Mouse (Mus musculus) forebrain, embryonic 14.5 days (tissue): ENCODE results near the gene Trpm7. TPM values are rescaled to one million over a fixed set of nuclear protein-coding genes. Genes with fewer than 3 reads are reported as not detected.

Experiments used
- ATAC-seq: fragments of 200-750 bp; cut with Nextera tagmentation; 2 replicates; pipeline ENCODE4 v1.8.0; 2017; ENCODE audit warnings: mild to moderate bottlenecking, moderate library complexity
- DNase-seq: peaks from one replicate; pipeline ENCODE4 v3.0.0-alpha.2; 2015; ENCODE audit warnings: low spot score
- H3K27ac ChIP-seq: fragments of 300-500 bp; sonication (generic); 2 replicates; pipeline ENCODE4 v1.5.1; 2014; ENCODE audit warnings: low read depth, mild to moderate bottlenecking, control low read depth, low read length, moderate library complexity
- H3K27me3 ChIP-seq: fragments of 300-500 bp; sonication (generic); replicated peaks from 2 replicates; pipeline ENCODE4 v1.6.1; 2014; ENCODE audit warnings: low read length, control low read depth, mixed read lengths; ENCODE audit not compliant: control insufficient read depth, insufficient read depth
- H3K36me3 ChIP-seq: fragments of 300-500 bp; sonication (generic); 2 replicates; pipeline ENCODE4 v1.6.1; 2014; ENCODE audit warnings: low read length, control low read depth; ENCODE audit not compliant: control insufficient read depth, insufficient read depth
- H3K4me1 ChIP-seq: fragments of 300-500 bp; sonication (generic); 2 replicates; pipeline ENCODE4 v1.6.1; 2014; ENCODE audit warnings: antibody characterized with exemption, low read length, control low read depth; ENCODE audit not compliant: control insufficient read depth, insufficient read depth
- H3K4me2 ChIP-seq: fragments of 300-500 bp; sonication (generic); 2 replicates; pipeline ENCODE4 v1.6.1; 2014; ENCODE audit warnings: mild to moderate bottlenecking, control low read depth, low read length
- H3K4me3 ChIP-seq: fragments of 300-500 bp; sonication (generic); 2 replicates; pipeline ENCODE4 v1.5.1; 2014; ENCODE audit warnings: low read depth, low read length, control low read depth
- H3K9ac ChIP-seq: fragments of 300-500 bp; sonication (generic); 2 replicates; pipeline ENCODE4 v1.6.1; 2014; ENCODE audit warnings: mild to moderate bottlenecking, low read length, control low read depth, moderate library complexity
- H3K9me3 ChIP-seq: fragments of 300-500 bp; sonication (generic); replicated peaks from 2 replicates; pipeline ENCODE4 v1.6.1; 2016; ENCODE audit warnings: low read length, control low read depth, mixed read lengths; ENCODE audit not compliant: control insufficient read depth
- WGBS: fragments of 180-500 bp; shearing (Covaris S2); extraction: QIAGEN DNeasy Blood & Tissue Kit; methylation state at CpG from one replicate; pipeline ENCODE4 v1.1.7; 2014; 5-methylcytosine and 5-hydroxymethylcytosine counted together
- polyA plus RNA-seq: library from polyadenylated mRNA; unstranded; fragments of >200 nt; fragmentation: Nextera tagmentation; extraction: Ambion mirVana; gene quantifications from 2 replicates; pipeline ENCODE4 v1.2.1, GENCODE M21; 2014

Trpm7 gene
- polyA plus RNA-seq, 1 experiment from 2014 or later, result 26.4 TPM

DNA sequence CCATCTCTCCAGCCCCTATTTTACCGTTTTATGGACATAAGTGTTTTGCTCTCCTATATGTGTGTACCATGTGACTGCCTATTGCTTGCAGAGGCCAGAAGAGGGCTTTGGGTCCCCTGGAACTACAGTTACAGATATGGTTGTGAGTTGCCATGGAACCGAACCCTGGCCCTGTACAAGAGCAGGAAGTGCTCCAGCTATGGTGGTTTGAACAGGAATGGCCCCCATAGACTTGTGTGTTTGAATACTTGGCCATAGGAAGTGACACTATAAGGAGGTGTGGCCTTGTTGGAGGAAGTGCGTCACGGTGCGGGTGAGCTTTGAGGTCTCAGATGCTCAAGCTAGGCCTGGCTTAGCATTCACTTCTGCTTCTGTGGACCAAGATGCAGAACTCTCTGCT lies 103.8 kb downstream of the Trpm7 start:
- ATAC-seq, result no peak
- DNase-seq, result no peak
- Histone ChIP-seq H3K4me1 (no peaks in the 10 kb centered on the region), H3K27me3 (no peaks in the 10 kb centered on the region), H3K36me3 (no peaks in the 10 kb centered on the region), H3K27ac (no peak overlapping the region), H3K4me3 (no peak overlapping the region), H3K9me3 (no peaks in the 10 kb centered on the region), H3K4me2 (no peak overlapping the region), H3K9ac (no peak overlapping the region)
- 93% methylated on average over 5 of the region's 5 CpGs for WGBS

DNA sequence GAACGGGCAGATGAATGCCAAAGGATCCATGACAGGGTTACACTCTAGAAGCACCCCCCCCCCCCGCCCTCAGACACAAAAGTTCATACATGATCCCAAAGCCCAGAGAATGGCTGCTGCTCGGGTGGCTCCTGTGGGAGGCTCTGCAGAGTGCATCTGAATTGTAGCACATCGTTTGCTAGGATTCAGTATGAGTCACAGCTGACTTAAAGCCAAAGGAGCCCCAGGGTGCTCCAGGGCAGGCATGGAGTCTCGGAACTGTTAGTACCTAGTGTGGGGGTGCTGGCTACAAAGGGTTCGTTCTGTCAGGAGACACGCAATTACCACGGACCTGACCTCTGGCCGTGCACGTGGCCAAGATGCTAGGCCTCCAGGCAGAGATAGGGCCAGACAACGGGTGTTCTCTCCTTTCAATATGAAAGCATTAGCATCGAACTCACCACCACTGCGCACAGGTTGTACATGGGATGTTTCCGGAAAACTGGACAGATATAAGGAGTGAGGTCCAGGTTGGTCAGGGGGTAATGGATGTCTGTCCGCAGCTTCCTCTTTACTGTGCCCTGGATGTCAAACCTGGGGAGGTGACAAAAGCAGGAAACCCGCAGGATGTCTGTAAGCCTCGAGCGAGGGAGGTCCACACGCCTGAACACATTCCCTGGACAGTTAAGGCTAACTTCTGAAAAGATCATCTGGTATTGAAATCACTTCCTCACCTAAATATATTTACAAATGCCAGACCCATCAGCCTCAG lies 106.4 kb downstream of the Trpm7 start:
- Histone ChIP-seq H3K9me3 (no peaks in the 10 kb centered on the region), H3K27ac (no peak overlapping the region), H3K9ac (no peak overlapping the region), H3K4me2 (no peak overlapping the region), H3K4me1 (no peaks in the 10 kb centered on the region), H3K36me3 (no peaks in the 10 kb centered on the region), H3K4me3 (no peak overlapping the region), H3K27me3 (no peaks in the 10 kb centered on the region)
- 77% methylated on average over 19 of the region's 19 CpGs for WGBS
- DNase-seq, result no peak
- no peak for ATAC-seq

DNA sequence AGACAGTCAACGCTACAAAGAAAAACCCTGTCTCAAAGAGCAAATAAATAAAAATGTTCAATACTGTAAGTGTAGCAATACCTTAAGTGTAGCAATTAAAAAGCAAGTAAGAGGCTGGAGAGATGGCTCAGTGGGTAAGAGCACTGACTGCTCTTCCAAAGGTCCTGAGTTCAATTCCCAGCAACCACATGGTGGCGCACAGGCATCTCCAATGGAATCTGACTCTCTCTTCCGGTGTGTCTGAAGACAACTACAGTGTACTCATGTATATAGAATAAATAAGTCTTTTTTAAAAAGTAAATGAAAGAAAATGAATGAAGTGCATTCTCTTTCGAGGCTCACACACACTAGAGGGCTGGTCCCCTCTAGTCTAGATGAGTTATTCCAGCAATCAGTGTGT lies 107.8 kb downstream of the Trpm7 start:
- H3K27ac ChIP-seq, result no peak overlapping the region
- no peak overlapping the region for H3K4me3 ChIP-seq
- H3K27me3 ChIP-seq, result no peaks in the 10 kb centered on the region
- H3K9me3 ChIP-seq, result no peaks in the 10 kb centered on the region
- H3K4me2 ChIP-seq, result no peak overlapping the region
- H3K4me1 ChIP-seq, result no peaks in the 10 kb centered on the region
- H3K36me3 ChIP-seq, result no peaks in the 10 kb centered on the region; the same call in 1 of the 2 replicates
- no peak overlapping the region for H3K9ac ChIP-seq
- 82% methylated on average over 4 of the region's 4 CpGs for WGBS
- DNase-seq, result peak; percentile 16
- ATAC-seq, result no peak

DNA sequence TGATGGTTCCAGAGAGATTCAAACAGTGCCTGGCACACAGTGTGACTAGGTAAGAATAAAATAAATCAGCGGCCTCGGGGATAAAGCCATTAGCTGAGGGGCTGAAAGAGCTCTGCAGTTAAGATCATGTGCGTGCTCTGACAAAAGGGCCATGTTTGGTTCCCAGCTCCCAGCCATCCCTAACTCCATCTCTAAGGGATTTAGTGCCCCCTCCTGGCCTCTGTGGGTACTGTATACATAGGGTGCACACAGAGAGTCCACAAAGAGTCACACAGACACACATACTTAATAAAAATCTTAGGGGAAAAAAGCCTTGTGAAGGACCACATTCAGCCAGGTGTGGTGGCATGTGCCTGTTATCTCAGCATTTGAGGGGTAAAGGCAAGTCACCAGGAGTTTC lies 108.4 kb downstream of the Trpm7 start:
- no peak for DNase-seq
- no peak overlapping the region for H3K9ac ChIP-seq
- peaks cover 4% of the 10 kb centered on the region for H3K36me3 ChIP-seq
- no peak overlapping the region for H3K4me3 ChIP-seq
- no peaks in the 10 kb centered on the region for H3K4me1 ChIP-seq
- H3K4me2 ChIP-seq, result no peak overlapping the region
- no peak for ATAC-seq
- no peak overlapping the region for H3K27ac ChIP-seq
- no peaks in the 10 kb centered on the region for H3K9me3 ChIP-seq
- 98% methylated on average over 3 of the region's 3 CpGs for WGBS
- no peaks in the 10 kb centered on the region for H3K27me3 ChIP-seq

DNA sequence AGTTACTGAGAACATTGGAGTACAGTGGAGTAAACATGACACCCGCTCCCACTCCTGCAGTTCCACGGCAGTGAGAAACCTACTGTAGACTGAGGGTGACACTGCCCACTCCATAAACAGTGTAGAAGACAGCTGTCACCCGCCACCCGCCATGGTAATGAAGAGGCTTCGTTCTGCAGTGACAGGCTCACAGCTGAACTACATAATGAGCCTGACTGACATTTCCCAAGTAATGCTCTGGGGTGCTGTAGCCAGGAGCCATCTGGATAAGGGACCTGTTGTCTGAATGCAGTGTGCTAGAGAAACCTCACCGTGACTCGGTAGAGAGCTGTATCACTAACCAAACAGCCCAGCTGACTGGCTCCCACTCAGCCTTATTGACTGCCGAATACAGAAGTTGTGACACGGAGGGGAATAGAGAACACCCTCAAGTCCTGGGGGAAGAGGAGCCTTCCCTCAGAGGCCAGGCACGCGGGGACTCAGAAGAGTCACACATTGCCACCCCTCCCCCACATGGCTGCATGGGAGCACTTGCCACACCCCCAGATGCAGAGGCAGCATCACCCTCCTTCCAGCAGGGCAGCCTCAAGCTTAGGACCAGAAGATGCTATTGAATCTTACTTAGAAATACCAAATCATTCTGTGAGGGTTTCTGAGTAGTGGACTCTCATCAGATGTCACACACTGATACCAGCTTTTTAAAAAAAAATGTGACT lies 110.0 kb downstream of the Trpm7 start:
- ATAC-seq (peak; percentile 90), DNase-seq (peak; percentile 62)
- H3K4me1 ChIP-seq, result no peaks in the 10 kb centered on the region
- H3K36me3 ChIP-seq, result peaks cover 20% of the 10 kb centered on the region
- no peak overlapping the region for H3K4me2 ChIP-seq
- H3K27ac ChIP-seq, result no peak overlapping the region
- 45% methylated on average over 11 of the region's 11 CpGs for WGBS
- H3K9me3 ChIP-seq, result no peaks in the 10 kb centered on the region
- no peaks in the 10 kb centered on the region for H3K27me3 ChIP-seq
- H3K9ac ChIP-seq, result no peak overlapping the region
- H3K4me3 ChIP-seq, result no peak overlapping the region

DNA sequence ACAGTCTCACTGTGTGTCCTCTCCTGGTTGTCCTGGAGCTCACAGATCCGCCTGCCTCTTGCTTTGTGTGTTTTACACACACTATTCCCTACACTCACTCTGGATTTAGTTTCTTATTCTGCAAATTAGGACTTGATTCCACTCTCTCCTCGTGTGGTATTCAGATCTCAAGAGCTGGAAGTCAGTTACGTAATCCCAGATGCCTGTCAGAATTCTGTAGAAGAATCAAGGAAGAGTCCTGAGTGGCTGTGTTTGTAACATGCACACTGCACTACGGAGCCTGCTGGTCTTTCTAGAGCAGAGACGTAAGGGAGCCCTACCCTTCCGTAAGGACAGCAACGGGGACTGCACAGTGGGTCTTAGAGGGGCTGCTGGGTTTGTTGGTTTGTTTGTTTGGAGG lies 116.7 kb downstream of the Trpm7 start:
- H3K27ac ChIP-seq, result no peak overlapping the region
- no peaks in the 10 kb centered on the region for H3K9me3 ChIP-seq
- WGBS, result 89% methylated on average over 7 of the region's 7 CpGs
- H3K9ac ChIP-seq, result no peak overlapping the region
- DNase-seq (no peak), ATAC-seq (no peak)
- no peaks in the 10 kb centered on the region for H3K4me1 ChIP-seq
- no peaks in the 10 kb centered on the region for H3K27me3 ChIP-seq
- H3K4me3 ChIP-seq, result no peak overlapping the region
- no peak overlapping the region for H3K4me2 ChIP-seq
- H3K36me3 ChIP-seq, result peaks cover 82% of the 10 kb centered on the region

DNA sequence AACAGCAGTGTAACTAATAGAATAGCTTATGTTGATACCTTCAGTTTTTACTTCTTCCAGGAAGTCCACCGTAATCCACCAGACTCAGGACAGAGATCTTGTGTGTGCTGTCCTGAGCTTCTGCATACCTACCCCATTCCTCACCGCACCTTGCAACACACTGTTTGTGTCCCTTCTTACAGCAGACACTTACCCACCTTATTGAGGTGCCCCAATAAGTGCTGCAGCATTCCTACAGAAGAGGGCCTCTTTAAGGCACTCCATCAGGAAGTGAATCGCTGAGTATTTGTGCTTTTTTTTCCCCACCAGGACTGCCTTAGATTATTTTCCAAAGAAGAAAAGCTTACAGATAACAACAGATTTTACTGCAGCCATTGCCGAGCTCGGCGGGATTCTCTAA lies 120.4 kb downstream of the Trpm7 start:
- Histone ChIP-seq H3K9me3 (no peaks in the 10 kb centered on the region), H3K9ac (no peak overlapping the region), H3K4me3 (no peak overlapping the region), H3K27me3 (no peaks in the 10 kb centered on the region), H3K36me3 (peaks cover 94% of the 10 kb centered on the region), H3K4me2 (no peak overlapping the region), H3K4me1 (no peaks in the 10 kb centered on the region), H3K27ac (no peak overlapping the region)
- 95% methylated on average over 6 of the region's 6 CpGs for WGBS
- no peak for ATAC-seq
- no peak for DNase-seq

DNA sequence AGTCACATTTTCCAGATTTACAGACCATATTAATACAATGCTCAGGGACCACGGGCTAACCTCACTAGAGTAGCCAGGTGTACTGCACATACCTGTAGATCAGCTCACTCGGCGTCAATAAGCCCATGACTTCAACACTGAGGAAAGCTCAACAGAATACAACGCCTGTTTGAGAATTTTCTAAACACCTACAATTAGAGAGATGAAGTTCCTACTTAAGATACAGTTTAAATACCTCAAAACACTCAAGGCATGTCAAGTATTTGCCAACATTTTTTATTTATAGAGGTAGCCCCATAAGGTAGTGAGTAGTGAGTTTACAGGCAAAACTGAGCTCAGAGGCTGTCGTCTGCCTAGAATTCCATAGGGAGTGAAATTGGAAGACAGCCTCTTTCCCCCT lies 132.6 kb downstream of the Trpm7 start:
- H3K4me2 ChIP-seq, result no peak overlapping the region
- no peak for ATAC-seq
- H3K27me3 ChIP-seq, result no peaks in the 10 kb centered on the region
- no peak for DNase-seq
- H3K9ac ChIP-seq, result no peak overlapping the region
- no peaks in the 10 kb centered on the region for H3K4me1 ChIP-seq
- no peak overlapping the region for H3K4me3 ChIP-seq
- no peak overlapping the region for H3K27ac ChIP-seq
- peaks cover 72% of the 10 kb centered on the region for H3K36me3 ChIP-seq
- no peaks in the 10 kb centered on the region for H3K9me3 ChIP-seq
- 94% methylated on average over 5 of the region's 5 CpGs for WGBS
